Mouse (Mus musculus) ovary, adult 2 months (tissue): ENCODE data around the gene Zmym1. TPM values are rescaled to one million over a fixed set of nuclear protein-coding genes. Genes with fewer than 3 reads are reported as not detected.

ENCODE experiments used
- polyA plus RNA-seq: library from polyadenylated mRNA; depleted of rRNA; stranded (reverse); fragments of >200 nt; gene quantifications from 2 replicates; pipeline ENCODE4 v1.2.3, GENCODE M21; 2012; rRNA removed

The Zmym1 gene
- polyA plus RNA-seq: 1.4 and 1.9 TPM in 2 replicates

GRCm38 (mm10) chr4:127060585-127061290 is at the start of gene Zmym1:
TSS of gene Zmym1 (minus strand) at chr4:127061152.

DNA sequence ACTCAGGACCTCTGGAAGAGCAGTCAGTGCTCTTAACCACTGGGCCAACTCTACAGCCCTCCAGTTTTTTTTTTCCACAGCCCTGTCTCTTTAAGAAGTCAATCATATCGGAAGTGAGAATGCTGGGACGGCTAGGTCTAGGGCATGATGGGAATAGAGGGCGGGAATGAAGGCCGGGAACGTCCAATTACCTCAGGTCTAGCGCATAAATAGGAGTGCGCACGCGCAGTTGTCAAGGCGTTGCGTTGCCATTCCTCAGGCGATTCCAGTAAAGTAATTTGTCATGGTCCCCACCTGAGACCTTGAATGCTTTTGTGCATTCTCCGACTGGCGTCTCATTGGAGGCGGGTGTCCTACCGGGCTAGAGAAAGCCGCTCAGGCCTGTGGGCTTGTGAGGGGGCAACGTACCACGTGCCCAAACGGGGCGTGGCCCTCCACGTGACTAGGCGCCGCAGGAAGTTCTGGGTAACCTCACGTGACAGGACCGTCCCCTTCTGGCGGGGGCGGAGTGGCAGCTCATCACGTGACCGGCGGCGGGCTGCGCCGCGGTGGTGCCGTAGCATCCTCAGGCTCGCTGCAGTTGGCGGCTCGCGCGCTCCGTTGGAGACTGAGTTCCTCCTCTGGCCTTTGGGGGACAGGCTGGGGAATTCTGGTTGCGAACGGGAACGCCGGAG is 16.1 kb upstream of the Zmym1 start, which contains the start of gene Zmym6:
Zmym6 (plus strand) TSS at position 509 of the 674 bp plus-strand sequence.

GRCm38 (mm10) chr4:127021151-127021945 is 39.6 kb downstream of the Zmym1 start, which contains the start of gene Sfpq:
TSS of gene Sfpq (plus strand) at chr4:127021324.

Other genes with a start within 250 kb of the Zmym1 start
- gene Zmym4, start 93.0 kb downstream of the Zmym1 start, polyA plus RNA-seq: 4.7 and 5.6 TPM in 2 replicates
- gene Sfpq, start 39.8 kb downstream of the Zmym1 start, polyA plus RNA-seq: 104 and 135 TPM in 2 replicates
- gene Zmym6, start 16.2 kb upstream of the Zmym1 start, polyA plus RNA-seq: 3.6 and 5.4 TPM in 2 replicates
- 16.1 and 23.1 TPM in 2 replicates for gene Tmem35b, start 62.5 kb upstream of the Zmym1 start, polyA plus RNA-seq
- 0.87 and 0.97 TPM in 2 replicates for gene Dlgap3, start 108.1 kb upstream of the Zmym1 start, polyA plus RNA-seq
- gene Smim12, start 182.6 kb upstream of the Zmym1 start, polyA plus RNA-seq: 41.0 and 44.4 TPM in 2 replicates